Mouse (Mus musculus) heart, postnatal 4 days (tissue): ENCODE measurements around the gene Akr1cl. TPM values are rescaled to one million over a fixed set of nuclear protein-coding genes. Genes with fewer than 3 reads are reported as not detected.
"Not testable (repeated sequence)": the region's sequence is repeated elsewhere in the genome, so short reads cannot be mapped to it uniquely, and the experiment has no call there.

Experiments
- DNase-seq: peaks from one replicate; pipeline ENCODE4 v3.0.0; 2021
- total RNA-seq, 2 experiments: library from RNA; stranded (reverse); gene quantifications; 2 replicates each; pipeline ENCODE4 v1.2.3; 2021

Gene Akr1cl
- total RNA-seq = under 1 TPM; 0.52 to 0.55 TPM

- DNase-seq = no peak
These were observed at the start of gene Akr1cl for GRCm38 (mm10) chr1:65032641-65033040. TSS of gene Akr1cl (minus strand) at chr1:65032759.

GRCm38 (mm10) chr1:65082188-65082587 is 49.6 kb upstream of the Akr1cl start, which contains the start of gene Crygb:
TSS of gene Crygb (minus strand) at chr1:65082288.
- DNase-seq = no peak

- no peak for DNase-seq
These were observed 43.0 kb upstream of the Akr1cl start for GRCm38 (mm10) chr1:65075607-65076006.

- no peak for DNase-seq
These were observed 41.0 kb upstream of the Akr1cl start, which contains the start of gene Crygc for GRCm38 (mm10) chr1:65073589-65073988. TSS of gene Crygc (minus strand) at chr1:65073689.

- no peak for DNase-seq
These were observed 35.3 kb upstream of the Akr1cl start for GRCm38 (mm10) chr1:65067842-65068241.

- DNase-seq = no peak
These were observed 31.6 kb upstream of the Akr1cl start for GRCm38 (mm10) chr1:65064201-65064600.

GRCm38 (mm10) chr1:65063352-65063751 is 30.8 kb upstream of the Akr1cl start, which contains the start of gene Crygd:
TSS of gene Crygd (minus strand) at chr1:65063452.
- DNase-seq = no peak

- no peak for DNase-seq
These were observed 19.6 kb upstream of the Akr1cl start for GRCm38 (mm10) chr1:65052140-65052539.

GRCm38 (mm10) chr1:65051696-65052095 is 19.1 kb upstream of the Akr1cl start:
- no peak for DNase-seq

GRCm38 (mm10) chr1:65050952-65051351 is 18.4 kb upstream of the Akr1cl start, which contains the start of gene Cryge:
TSS of gene Cryge (minus strand) at chr1:65051149.
- not testable (repeated sequence) for DNase-seq

GRCm38 (mm10) chr1:65048781-65049180 is 16.2 kb upstream of the Akr1cl start:
- peak; percentile 18 for DNase-seq

GRCm38 (mm10) chr1:65046401-65047109 is 14.0 kb upstream of the Akr1cl start:
- peak; percentile 25 for DNase-seq

GRCm38 (mm10) chr1:65043433-65043832 is 10.9 kb upstream of the Akr1cl start:
- DNase-seq = no peak

- no peak for DNase-seq
These were observed 9.3 kb upstream of the Akr1cl start for GRCm38 (mm10) chr1:65041837-65042236.

- DNase-seq = no peak
These were observed 8.2 kb upstream of the Akr1cl start for GRCm38 (mm10) chr1:65040806-65041205.

- no peak for DNase-seq
These were observed 7.1 kb upstream of the Akr1cl start for GRCm38 (mm10) chr1:65039679-65040078.

- no peak for DNase-seq
These were observed 5.0 kb upstream of the Akr1cl start for GRCm38 (mm10) chr1:65037542-65037941.

- no peak for DNase-seq
These were observed 3.0 kb upstream of the Akr1cl start for GRCm38 (mm10) chr1:65035513-65035912.

- no peak for DNase-seq
These were observed 4.4 kb downstream of the Akr1cl start for GRCm38 (mm10) chr1:65028206-65028605.

GRCm38 (mm10) chr1:65012726-65013125 is 19.8 kb downstream of the Akr1cl start:
- DNase-seq = no peak

GRCm38 (mm10) chr1:65010153-65010552 is 22.4 kb downstream of the Akr1cl start:
- DNase-seq = peak; percentile 73

- DNase-seq = no peak
These were observed 27.0 kb downstream of the Akr1cl start for GRCm38 (mm10) chr1:65005575-65005974.

GRCm38 (mm10) chr1:65004526-65004925 is 28.0 kb downstream of the Akr1cl start:
- DNase-seq = no peak

- no peak for DNase-seq
These were observed 39.4 kb downstream of the Akr1cl start for GRCm38 (mm10) chr1:64993206-64993605.
